Mouse (Mus musculus) midbrain, embryonic 14.5 days (tissue): ENCODE measurements around the gene Spty2d1. TPM values are rescaled to one million over a fixed set of nuclear protein-coding genes. Genes with fewer than 3 reads are reported as not detected.
"Not testable (repeated sequence)": the region's sequence is repeated elsewhere in the genome, so short reads cannot be mapped to it uniquely, and the experiment has no call there.

Experiments used
- ATAC-seq: fragments of 200-750 bp; cut with Nextera tagmentation; 2 replicates; pipeline ENCODE4 v1.8.0; 2017; ENCODE audit warnings: moderate number of reproducible peaks, moderate library complexity; ENCODE audit not compliant: low FRiP score, low TSS enrichment
- DNase-seq: peaks from one replicate; pipeline ENCODE4 v3.0.0-alpha.2; 2015
- H3K27ac ChIP-seq: fragments of 300-500 bp; sonication (generic); replicated peaks from 2 replicates; pipeline ENCODE4 v1.5.1; 2014; ENCODE audit warnings: mild to moderate bottlenecking, low read depth, low read length, moderate library complexity
- H3K27me3 ChIP-seq: fragments of 300-500 bp; sonication (generic); 2 replicates; pipeline ENCODE4 v1.6.1; 2014; ENCODE audit warnings: low read length, control low read depth, mixed read lengths; ENCODE audit not compliant: control insufficient read depth, insufficient read depth
- H3K36me3 ChIP-seq: fragments of 300-500 bp; sonication (generic); 2 replicates; pipeline ENCODE4 v1.6.1; 2014; ENCODE audit warnings: low read length, control low read depth; ENCODE audit not compliant: control insufficient read depth, insufficient read depth
- H3K4me1 ChIP-seq: fragments of 300-500 bp; sonication (generic); 2 replicates; pipeline ENCODE4 v1.6.1; 2014; ENCODE audit warnings: mild to moderate bottlenecking, antibody characterized with exemption, low read length, control low read depth; ENCODE audit not compliant: control insufficient read depth, insufficient read depth
- H3K4me2 ChIP-seq: fragments of 300-500 bp; sonication (generic); 2 replicates; pipeline ENCODE4 v1.6.1; 2014; ENCODE audit warnings: mild to moderate bottlenecking, low read length, moderate library complexity
- H3K4me3 ChIP-seq: fragments of 300-500 bp; sonication (generic); replicated peaks from 2 replicates; pipeline ENCODE4 v1.5.1; 2014; ENCODE audit warnings: low read depth, low read length
- H3K9ac ChIP-seq: fragments of 300-500 bp; sonication (generic); replicated peaks from 2 replicates; pipeline ENCODE4 v1.6.1; 2014; ENCODE audit warnings: mild to moderate bottlenecking, low read length, moderate library complexity
- H3K9me3 ChIP-seq: fragments of 300-500 bp; sonication (generic); 2 replicates; pipeline ENCODE4 v1.6.1; 2016; ENCODE audit warnings: low read length, control low read depth, mixed read lengths; ENCODE audit not compliant: control insufficient read depth
- WGBS: fragments of 180-500 bp; shearing (Covaris S2); extraction: QIAGEN DNeasy Blood & Tissue Kit; methylation state at CpG from one replicate; pipeline ENCODE4 v1.1.7; 2014; 5-methylcytosine and 5-hydroxymethylcytosine counted together
- polyA plus RNA-seq: library from polyadenylated mRNA; unstranded; fragments of >200 nt; fragmentation: Nextera tagmentation; extraction: Ambion mirVana; gene quantifications from 2 replicates; pipeline ENCODE4 v1.2.1, GENCODE M21; 2014

Spty2d1 gene
- polyA plus RNA-seq, 1 experiment from 2014 or later = 8.9 TPM

DNA sequence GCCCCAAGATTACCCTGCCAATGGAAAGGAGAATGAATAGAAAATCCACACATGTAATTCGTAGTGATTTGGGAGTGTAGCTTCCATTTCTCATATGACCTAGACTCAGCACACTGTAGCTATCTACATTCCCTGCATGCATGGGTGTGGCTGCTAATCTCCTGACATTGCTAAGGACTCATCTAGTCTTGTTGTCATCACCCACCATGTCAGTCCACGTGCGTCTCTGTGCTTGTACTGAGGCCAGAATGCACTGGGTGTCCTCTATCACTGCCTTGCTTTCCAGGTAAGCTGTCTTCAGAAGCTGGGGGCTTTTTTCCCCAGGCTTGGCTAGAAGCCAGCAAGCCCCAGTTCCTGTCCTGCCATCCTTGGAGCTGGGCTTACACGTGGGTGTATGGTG is 18.8 kb downstream of the Spty2d1 start:
- DNase-seq, H3K9me3 ChIP-seq, H3K27me3 ChIP-seq, ATAC-seq, H3K27ac ChIP-seq, H3K4me2 ChIP-seq, H3K4me1 ChIP-seq, H3K4me3 ChIP-seq, H3K9ac ChIP-seq: not testable (repeated sequence)
- WGBS = 84% methylated on average over 4 of the region's 4 CpGs
- peaks cover 35% of the 10 kb centered on the region for H3K36me3 ChIP-seq

DNA sequence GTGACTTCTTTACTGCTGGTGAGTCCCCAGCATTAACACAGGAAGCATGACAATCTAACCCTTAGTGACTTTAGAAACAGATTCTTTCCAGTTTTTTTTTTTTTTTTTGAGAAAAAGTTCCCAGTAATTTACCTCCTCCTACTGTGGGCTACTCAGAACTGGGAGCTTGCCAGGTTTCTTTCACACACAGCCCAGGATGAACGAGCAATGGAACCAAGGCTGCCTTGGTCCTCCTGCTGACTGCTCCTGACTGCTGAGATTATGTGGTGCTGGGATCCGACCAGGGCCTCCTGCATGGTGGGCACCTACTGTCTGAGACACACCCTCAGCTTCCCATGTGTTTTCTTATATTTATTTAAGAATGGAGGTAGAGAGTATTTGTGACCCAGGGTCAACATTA is 21.1 kb downstream of the Spty2d1 start:
- Histone ChIP-seq H3K36me3 (peaks cover 13% of the 10 kb centered on the region), H3K27me3 (no peaks in the 10 kb centered on the region), H3K4me1 (no peaks in the 10 kb centered on the region), H3K9ac (no peak overlapping the region), H3K4me3 (no peak overlapping the region), H3K9me3 (no peaks in the 10 kb centered on the region), H3K4me2 (no peak overlapping the region), H3K27ac (no peak overlapping the region)
- WGBS = 66% methylated on average over 2 of the region's 2 CpGs
- no peak for ATAC-seq
- no peak for DNase-seq

DNA sequence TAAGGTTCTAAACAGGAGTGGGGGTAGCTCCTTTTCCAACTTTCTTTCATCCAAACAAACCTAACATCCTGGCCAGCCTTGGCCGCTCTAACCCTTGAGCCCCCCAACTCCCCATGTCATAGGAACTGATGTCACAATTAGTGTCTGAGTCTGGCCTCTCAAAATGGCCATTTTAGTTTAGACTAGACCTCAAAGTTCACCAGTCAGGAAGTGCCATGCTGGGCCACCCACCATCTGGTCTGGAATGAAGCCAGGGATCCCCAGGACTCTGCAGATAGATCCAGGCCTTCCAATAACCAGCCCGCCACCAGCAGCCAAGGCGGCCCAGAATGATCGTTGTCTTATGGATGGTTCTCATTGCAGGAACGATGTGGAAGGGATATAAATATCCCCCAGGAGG is 21.6 kb downstream of the Spty2d1 start:
- H3K4me1 ChIP-seq = no peaks in the 10 kb centered on the region
- peaks cover 9% of the 10 kb centered on the region; the same call in 1 of the 2 replicates for H3K36me3 ChIP-seq
- no peak overlapping the region for H3K4me2 ChIP-seq
- H3K27ac ChIP-seq = no peak overlapping the region
- ATAC-seq (no peak), DNase-seq (no peak)
- no peak overlapping the region for H3K9ac ChIP-seq
- H3K9me3 ChIP-seq = no peaks in the 10 kb centered on the region
- WGBS = 70% methylated on average over 5 of the region's 5 CpGs
- H3K27me3 ChIP-seq = no peaks in the 10 kb centered on the region
- H3K4me3 ChIP-seq = no peak overlapping the region

DNA sequence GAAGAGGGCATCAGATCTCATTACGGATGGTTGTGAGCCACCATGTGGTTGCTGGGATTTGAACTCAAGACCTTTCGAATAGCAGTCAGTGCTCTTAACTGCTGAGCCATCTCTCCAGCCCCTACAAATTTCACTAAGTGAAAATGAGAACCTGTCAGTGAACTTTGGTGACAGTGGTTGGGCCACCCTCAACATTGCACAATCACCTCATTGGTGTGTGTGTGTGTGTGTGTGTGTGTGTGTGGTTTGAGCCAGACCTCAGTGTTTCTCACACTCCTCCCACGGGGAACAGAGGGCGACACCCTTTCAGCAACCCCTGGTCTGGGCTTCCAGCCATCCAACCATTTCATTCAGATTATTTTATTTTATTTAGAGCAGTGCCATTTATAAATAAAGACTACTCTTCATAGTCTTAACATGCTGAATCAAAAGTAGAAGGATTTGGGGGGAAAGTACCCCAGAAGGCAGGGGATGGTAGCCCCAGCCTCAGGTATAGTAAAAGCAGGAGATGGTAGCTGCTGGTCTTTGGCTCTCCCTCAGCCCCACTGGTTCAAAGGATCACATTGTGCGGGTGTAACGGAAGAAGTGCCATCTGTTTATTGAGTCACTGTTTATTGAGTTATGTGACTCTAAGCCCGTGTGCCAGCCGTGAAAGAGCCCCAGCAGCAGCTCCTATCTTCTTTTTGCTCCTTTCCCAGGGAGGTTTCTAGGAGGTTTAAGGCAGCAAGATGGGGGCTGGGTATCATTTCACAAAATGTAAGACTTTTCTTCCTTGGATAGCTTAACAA is 22.3 kb downstream of the Spty2d1 start:
- Histone ChIP-seq H3K27ac (no peak overlapping the region), H3K36me3 (0 out of 2 replicates have a peak, but pooled peaks cover 2% of the 10 kb centered on the region)

DNA sequence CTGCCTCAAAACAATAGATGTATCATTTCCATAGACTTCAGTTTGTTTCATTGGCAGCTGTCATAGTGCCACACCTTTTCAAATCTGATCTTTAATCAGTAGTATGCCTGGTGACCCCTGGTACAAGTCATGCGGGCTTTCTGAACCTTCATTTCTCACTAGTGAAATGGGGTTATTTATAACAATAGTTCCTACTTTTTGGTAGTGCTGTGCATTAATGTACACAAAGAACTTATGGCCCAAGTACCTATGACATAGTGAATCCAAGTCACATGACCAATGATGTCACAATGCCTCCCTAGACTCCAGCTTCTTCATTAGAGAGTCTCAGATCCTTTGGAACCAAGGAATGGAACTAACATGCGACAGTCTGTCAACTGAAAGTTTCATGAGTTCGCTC is 24.9 kb downstream of the Spty2d1 start, which contains the start of gene Gm9999:
Gene Gm9999 (plus strand): TSS at position 301 of the 400 bp plus-strand sequence.
- DNase-seq = no peak
- H3K9ac ChIP-seq = no peak within 1 kb of the TSS
- no peaks in the 10 kb centered on the region for H3K9me3 ChIP-seq
- no peak within 1 kb of the TSS for H3K4me3 ChIP-seq
- no peak within 1 kb of the TSS for H3K4me2 ChIP-seq
- no peak within 1 kb of the TSS for H3K27ac ChIP-seq
- no peaks in the 10 kb centered on the region for H3K4me1 ChIP-seq
- ATAC-seq = no peak
- WGBS = 98% methylated on average over 3 of the region's 3 CpGs
- H3K36me3 ChIP-seq = no peaks in the 10 kb centered on the region
- no peaks in the 10 kb centered on the region for H3K27me3 ChIP-seq

More for the DNA sequence above, 22.3 kb downstream of the Spty2d1 start:
- ATAC-seq (no peak), DNase-seq (no peak)
- Histone ChIP-seq H3K4me2 (no peak overlapping the region), H3K27me3 (no peaks in the 10 kb centered on the region), H3K9me3 (no peaks in the 10 kb centered on the region), H3K4me1 (no peaks in the 10 kb centered on the region), H3K9ac (no peak overlapping the region), H3K4me3 (no peak overlapping the region)
- WGBS = 61% methylated on average over 8 of the region's 8 CpGs

DNA sequence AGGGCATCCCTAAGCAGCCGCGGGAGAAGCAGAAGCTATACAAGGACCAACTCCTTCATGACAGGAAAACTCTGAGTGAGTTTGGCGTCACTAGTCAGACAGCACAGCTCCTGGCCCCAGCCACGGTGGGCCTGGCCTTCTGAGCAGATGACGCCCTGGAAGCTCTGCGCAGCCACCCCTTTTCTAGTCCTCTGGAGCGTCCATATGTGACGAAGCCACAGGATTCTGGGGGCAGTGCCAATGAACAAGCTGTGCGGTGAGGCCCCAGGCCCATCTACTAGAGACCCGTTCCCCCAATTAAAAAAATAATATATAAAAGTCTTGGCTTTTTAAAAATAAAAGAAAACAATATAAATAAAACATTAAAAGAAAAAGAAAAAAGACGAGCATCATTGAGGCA is 32.8 kb downstream of the Spty2d1 start:
- Histone ChIP-seq H3K36me3 (no peaks in the 10 kb centered on the region), H3K4me3 (no peak overlapping the region), H3K27ac (no peak overlapping the region), H3K4me1 (no peaks in the 10 kb centered on the region), H3K27me3 (no peaks in the 10 kb centered on the region), H3K9ac (no peak overlapping the region), H3K4me2 (no peak overlapping the region), H3K9me3 (no peaks in the 10 kb centered on the region; the same call in 1 of the 2 replicates)
- 92% methylated on average over 11 of the region's 11 CpGs for WGBS
- ATAC-seq (no peak), DNase-seq (no peak)

DNA sequence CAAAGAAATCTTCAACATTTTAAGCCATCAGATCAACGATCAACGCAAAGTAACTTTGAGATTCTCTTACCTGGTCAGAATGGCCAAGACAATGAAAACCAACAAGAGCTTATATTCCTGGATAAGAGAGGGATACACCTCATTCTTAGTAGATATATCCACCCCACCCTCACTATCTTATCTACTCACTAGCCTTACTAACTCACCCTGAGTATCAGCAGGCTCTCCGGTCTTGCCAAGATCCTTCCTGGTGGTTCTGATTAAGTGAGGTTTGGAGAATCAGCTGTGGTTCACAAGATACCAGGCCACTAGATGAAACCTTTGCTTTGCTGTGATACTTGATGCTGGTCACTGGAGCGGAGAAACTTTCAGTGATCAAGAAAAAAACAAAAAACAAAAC is 33.6 kb downstream of the Spty2d1 start:
- Histone ChIP-seq H3K4me1 (no peaks in the 10 kb centered on the region), H3K4me2 (no peak overlapping the region), H3K4me3 (no peak overlapping the region), H3K27ac (no peak overlapping the region), H3K9ac (no peak overlapping the region), H3K36me3 (no peaks in the 10 kb centered on the region), H3K27me3 (no peaks in the 10 kb centered on the region), H3K9me3 (no peaks in the 10 kb centered on the region; the same call in 1 of the 2 replicates)
- ATAC-seq = no peak
- WGBS = 96% methylated on average over 4 of the region's 4 CpGs
- no peak for DNase-seq

DNA sequence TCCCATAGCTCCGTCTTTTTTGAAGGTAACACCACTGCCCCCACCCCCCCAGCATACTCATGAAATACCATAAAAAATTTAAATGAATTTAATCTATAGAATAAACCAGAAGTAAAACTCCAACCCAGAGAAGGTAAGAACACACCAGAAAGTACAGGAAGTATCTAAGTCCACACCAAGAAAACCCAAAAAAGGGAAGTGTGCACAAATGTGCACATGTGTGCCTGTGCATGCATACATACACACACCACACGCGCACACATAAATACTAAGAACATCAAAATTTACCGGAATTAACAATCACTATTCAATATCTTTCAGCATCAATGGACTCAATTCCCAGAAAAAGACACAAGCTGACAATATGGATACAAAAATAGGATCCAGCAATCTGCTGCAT is 38.3 kb downstream of the Spty2d1 start:
- no peak for DNase-seq
- no peak overlapping the region for H3K27ac ChIP-seq
- no peaks in the 10 kb centered on the region for H3K4me1 ChIP-seq
- no peak overlapping the region for H3K4me2 ChIP-seq
- no peak overlapping the region for H3K9ac ChIP-seq
- H3K36me3 ChIP-seq = no peaks in the 10 kb centered on the region
- no peaks in the 10 kb centered on the region for H3K27me3 ChIP-seq
- H3K9me3 ChIP-seq = no peaks in the 10 kb centered on the region; the same call in 1 of the 2 replicates
- no peak overlapping the region for H3K4me3 ChIP-seq
- ATAC-seq = no peak
- 91% methylated on average over 4 of the region's 4 CpGs for WGBS

DNA sequence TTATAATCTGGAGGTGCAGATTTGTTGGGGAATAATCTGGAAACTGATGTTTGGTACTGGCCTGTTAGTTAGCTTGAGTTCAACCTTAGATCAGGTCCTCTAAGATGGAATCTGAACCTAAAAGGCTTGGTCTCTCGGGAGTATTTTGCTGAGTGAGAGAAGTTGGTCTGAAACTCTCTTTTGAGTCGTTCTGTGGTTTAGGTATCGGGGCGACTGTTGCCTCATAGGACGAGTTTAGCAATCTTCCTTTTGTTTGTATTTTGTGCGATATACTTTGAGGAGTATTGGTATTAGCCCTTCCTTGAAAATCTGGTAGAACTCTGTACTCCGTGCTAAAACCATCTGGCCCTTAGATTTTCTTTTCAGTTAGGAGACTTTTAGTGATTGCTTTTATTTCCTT is 44.1 kb downstream of the Spty2d1 start:
- DNase-seq (no peak), ATAC-seq (no peak)

More for the DNA sequence above, 44.1 kb downstream of the Spty2d1 start:
- WGBS = 88% methylated on average over 7 of the region's 7 CpGs
- Histone ChIP-seq H3K27ac (no peak overlapping the region), H3K36me3 (no peaks in the 10 kb centered on the region), H3K27me3 (no peaks in the 10 kb centered on the region), H3K4me3 (no peak overlapping the region), H3K9ac (no peak overlapping the region), H3K4me1 (no peaks in the 10 kb centered on the region), H3K4me2 (no peak overlapping the region), H3K9me3 (no peaks in the 10 kb centered on the region)
